Mouse (Mus musculus) intestine, postnatal 0 days (tissue): ENCODE measurements around the gene Ppfibp1. TPM values are rescaled to one million over a fixed set of nuclear protein-coding genes. Genes with fewer than 3 reads are reported as not detected.

ENCODE experiments used
- ATAC-seq: fragments of 200-750 bp; cut with Nextera tagmentation; 2 replicates; pipeline ENCODE4 v1.8.0; 2017; ENCODE audit warnings: mild to moderate bottlenecking, moderate TSS enrichment, moderate library complexity
- H3K27ac ChIP-seq: fragments of 300-500 bp; sonication (generic); 2 replicates; pipeline ENCODE4 v1.5.1; 2014; ENCODE audit warnings: mild to moderate bottlenecking, low read depth, low read length, moderate library complexity
- H3K27me3 ChIP-seq: fragments of 300-500 bp; sonication (generic); replicated peaks from 2 replicates; pipeline ENCODE4 v1.6.1; 2014; ENCODE audit warnings: low read length, mixed read lengths; ENCODE audit not compliant: control insufficient read depth, insufficient read depth
- H3K36me3 ChIP-seq: fragments of 300-500 bp; sonication (generic); 2 replicates; pipeline ENCODE4 v1.6.1; 2014; ENCODE audit warnings: mild to moderate bottlenecking, moderate library complexity; ENCODE audit not compliant: control insufficient read depth, insufficient read depth
- H3K4me1 ChIP-seq: fragments of 300-500 bp; sonication (generic); replicated peaks from 2 replicates; pipeline ENCODE4 v1.6.1; 2014; ENCODE audit warnings: antibody characterized with exemption, low read length, mixed read lengths; ENCODE audit not compliant: control insufficient read depth, insufficient read depth
- H3K4me2 ChIP-seq: fragments of 300-500 bp; sonication (generic); replicated peaks from 2 replicates; pipeline ENCODE4 v1.6.1; 2014; ENCODE audit warnings: low read depth, mild to moderate bottlenecking, moderate library complexity
- H3K4me3 ChIP-seq: fragments of 300-500 bp; sonication (generic); 2 replicates; pipeline ENCODE4 v1.5.1; 2014; ENCODE audit warnings: low read depth, low read length
- H3K9ac ChIP-seq: fragments of 300-500 bp; sonication (generic); 2 replicates; pipeline ENCODE4 v1.6.1; 2014; ENCODE audit warnings: mild to moderate bottlenecking, low read depth, low read length
- H3K9me3 ChIP-seq: fragments of 300-500 bp; sonication (generic); 2 replicates; pipeline ENCODE4 v1.6.1; 2016; ENCODE audit warnings: mixed run types; ENCODE audit not compliant: control insufficient read depth
- CTCF ChIP-seq: sonication (generic); IDR thresholded peaks from 2 replicates; pipeline ENCODE4 v1.5.1; 2016; ENCODE audit warnings: low read depth, mild to moderate bottlenecking, control low read depth, antibody characterized with exemption, moderate library complexity
- WGBS: fragments of 180-500 bp; shearing (Covaris S2); extraction: QIAGEN DNeasy Blood & Tissue Kit; methylation state at CpG from one replicate; pipeline ENCODE4 v1.1.7; 2014; 5-methylcytosine and 5-hydroxymethylcytosine counted together
- polyA plus RNA-seq: library from polyadenylated mRNA; unstranded; fragments of >200 nt; fragmentation: Nextera tagmentation; extraction: Ambion mirVana; gene quantifications from 2 replicates; pipeline ENCODE4 v1.2.1, GENCODE M21; 2015

The Ppfibp1 gene
- polyA plus RNA-seq, 1 experiment from 2014 or later: 32.3 TPM

- Histone ChIP-seq H3K27ac (no peak overlapping the region), H3K4me2 (no peak overlapping the region), H3K4me3 (no peak overlapping the region), H3K36me3 (no peaks in the 10 kb centered on the region), H3K27me3 (no peaks in the 10 kb centered on the region), H3K9ac (no peak overlapping the region), H3K4me1 (no peaks in the 10 kb centered on the region), H3K9me3 (no peaks in the 10 kb centered on the region)
- WGBS: 84% methylated on average over 4 of the region's 4 CpGs
- ATAC-seq: no peak
- peak; percentile 48 for TF ChIP-seq CTCF
These were observed 22.6 kb upstream of the Ppfibp1 start for GRCm38 (mm10) chr6:146865701-146866100.

GRCm38 (mm10) chr6:146871975-146872374 lies 16.3 kb upstream of the Ppfibp1 start:
- H3K4me1 ChIP-seq: no peaks in the 10 kb centered on the region
- H3K4me3 ChIP-seq: no peak overlapping the region
- H3K27ac ChIP-seq: no peak overlapping the region
- no peak for TF ChIP-seq CTCF
- peaks cover 2% of the 10 kb centered on the region; the same call in 1 of the 2 replicates for H3K27me3 ChIP-seq
- no peak for ATAC-seq
- no peak overlapping the region for H3K4me2 ChIP-seq
- no peak overlapping the region for H3K9ac ChIP-seq
- H3K36me3 ChIP-seq: no peaks in the 10 kb centered on the region
- 91% methylated on average over 4 of the region's 4 CpGs for WGBS
- peaks cover 3% of the 10 kb centered on the region; the same call in 1 of the 2 replicates for H3K9me3 ChIP-seq

GRCm38 (mm10) chr6:146874415-146874814 lies 13.9 kb upstream of the Ppfibp1 start:
- Histone ChIP-seq H3K9me3 (peaks cover 6% of the 10 kb centered on the region; the same call in 1 of the 2 replicates), H3K27me3 (peaks cover 2% of the 10 kb centered on the region; the same call in 1 of the 2 replicates), H3K4me3 (no peak overlapping the region), H3K36me3 (no peaks in the 10 kb centered on the region), H3K4me1 (no peaks in the 10 kb centered on the region), H3K4me2 (no peak overlapping the region), H3K9ac (no peak overlapping the region), H3K27ac (no peak overlapping the region)
- 83% methylated on average over 6 of the region's 6 CpGs for WGBS
- TF ChIP-seq CTCF: no peak
- no peak for ATAC-seq

GRCm38 (mm10) chr6:146876820-146877219 lies 11.5 kb upstream of the Ppfibp1 start:
- TF ChIP-seq CTCF: peak; percentile 49
- H3K36me3 ChIP-seq: no peaks in the 10 kb centered on the region
- no peak overlapping the region for H3K27ac ChIP-seq
- no peak overlapping the region for H3K4me2 ChIP-seq
- no peak overlapping the region for H3K9ac ChIP-seq
- 91% methylated on average over 2 of the region's 2 CpGs for WGBS
- H3K4me1 ChIP-seq: no peaks in the 10 kb centered on the region
- H3K27me3 ChIP-seq: peaks cover 2% of the 10 kb centered on the region; the same call in 1 of the 2 replicates
- no peak overlapping the region for H3K4me3 ChIP-seq
- ATAC-seq: no peak
- peaks cover 6% of the 10 kb centered on the region; the same call in 1 of the 2 replicates for H3K9me3 ChIP-seq

GRCm38 (mm10) chr6:146877425-146878045 lies 10.8 kb upstream of the Ppfibp1 start:
- ATAC-seq: no peak
- WGBS: 87% methylated on average over 12 of the region's 12 CpGs
- H3K36me3 ChIP-seq: no peaks in the 10 kb centered on the region
- no peaks in the 10 kb centered on the region for H3K4me1 ChIP-seq
- H3K27ac ChIP-seq: no peak overlapping the region
- H3K9me3 ChIP-seq: peaks cover 6% of the 10 kb centered on the region; the same call in 1 of the 2 replicates
- no peak overlapping the region for H3K4me2 ChIP-seq
- no peak overlapping the region for H3K4me3 ChIP-seq
- H3K9ac ChIP-seq: no peak overlapping the region
- TF ChIP-seq CTCF: no peak
- peaks cover 2% of the 10 kb centered on the region; the same call in 1 of the 2 replicates for H3K27me3 ChIP-seq

- TF ChIP-seq CTCF: no peak
- 57% methylated on average over 10 of the region's 10 CpGs for WGBS
- no peak overlapping the region for H3K27ac ChIP-seq
- H3K4me3 ChIP-seq: no peak overlapping the region
- no peaks in the 10 kb centered on the region for H3K27me3 ChIP-seq
- H3K9ac ChIP-seq: no peak overlapping the region
- no peaks in the 10 kb centered on the region for H3K4me1 ChIP-seq
- no peak overlapping the region for H3K4me2 ChIP-seq
- peaks cover 6% of the 10 kb centered on the region; the same call in 1 of the 2 replicates for H3K9me3 ChIP-seq
- no peaks in the 10 kb centered on the region for H3K36me3 ChIP-seq
- no peak for ATAC-seq
These were observed 9.4 kb upstream of the Ppfibp1 start for GRCm38 (mm10) chr6:146878926-146879325.
